Mouse (Mus musculus) megakaryocyte, embryonic 14.5 days (primary cell): ENCODE measurements around the gene Morc3. TPM values are rescaled to one million over a fixed set of nuclear protein-coding genes. Genes with fewer than 3 reads are reported as not detected.
A peak's percentile ranks its signal among the peaks of the same experiment; 100 is the strongest.

Experiments
- H3K27me3 ChIP-seq: replicated peaks from 2 replicates; pipeline ENCODE3; 2012; ENCODE audit warnings: inconsistent platforms
- H3K36me3 ChIP-seq: replicated peaks from 2 replicates; pipeline ENCODE3; 2012; ENCODE audit warnings: low read length, inconsistent platforms, mixed read lengths
- H3K4me1 ChIP-seq: 2 replicates; pipeline ENCODE4 v1.6.1; 2012; ENCODE audit warnings: inconsistent platforms
- H3K4me3 ChIP-seq: replicated peaks from 2 replicates; pipeline ENCODE3; 2012; ENCODE audit warnings: moderate library complexity, mild to moderate bottlenecking, inconsistent platforms
- H3K9me3 ChIP-seq: 2 replicates; pipeline ENCODE4 v1.6.1; 2012; ENCODE audit warnings: inconsistent platforms
- FLI1 ChIP-seq: IDR thresholded peaks from 2 replicates; pipeline ENCODE4 v1.6.1; 2012; ENCODE audit warnings: low read length, inconsistent platforms, mixed read lengths
- GATA1 ChIP-seq: IDR thresholded peaks from 3 replicates; pipeline ENCODE4 v1.6.1; 2012; ENCODE audit warnings: mixed read lengths, low read length, inconsistent platforms, borderline replicate concordance
- polyA plus RNA-seq: library from polyadenylated mRNA; stranded (reverse); fragments of >175 nt; gene quantifications from 2 replicates; pipeline ENCODE4 v1.2.3, GENCODE M21; 2012; ENCODE audit warnings: low replicate concordance; ENCODE audit not compliant: insufficient read depth

Gene Morc3
- polyA plus RNA-seq, result 2.9 TPM in 1 of 2 replicates, not detected in the other

DNA sequence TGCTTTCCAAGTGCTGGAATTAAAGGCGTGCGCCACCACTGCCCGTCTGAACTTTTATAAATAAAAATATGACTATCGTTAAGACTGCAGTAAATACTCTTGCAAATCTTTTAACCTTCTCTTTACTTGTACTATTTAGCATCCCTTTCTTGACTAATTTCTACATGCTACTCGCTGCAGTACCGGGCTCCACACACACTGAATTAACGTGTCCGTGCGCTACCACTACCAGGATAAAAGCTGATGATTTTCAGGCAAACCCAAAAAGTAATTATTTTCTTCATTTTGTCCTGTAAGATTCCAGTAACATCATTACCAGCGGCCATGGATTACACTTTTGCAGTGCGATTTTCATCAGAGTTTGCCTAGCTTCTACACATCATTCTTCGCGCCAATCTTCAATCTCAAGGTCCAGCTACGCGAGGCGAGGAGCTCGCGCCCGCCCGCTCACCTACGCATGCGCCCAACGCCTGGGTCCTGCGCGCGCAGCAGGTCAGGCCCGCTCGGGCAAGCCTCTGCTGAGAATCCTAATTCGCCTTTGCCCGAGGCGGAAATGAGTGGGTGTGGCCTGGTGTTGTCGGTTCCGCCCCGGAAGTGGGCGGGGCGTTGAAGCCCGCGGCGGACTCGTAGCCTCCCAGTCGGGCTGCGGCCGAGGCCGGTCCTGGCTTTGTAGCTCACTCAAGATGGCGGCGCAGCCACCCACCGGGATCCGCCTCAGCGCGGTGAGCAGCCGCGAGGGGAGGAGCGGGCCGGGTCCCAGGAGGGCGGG, at the start of gene Morc3:
Morc3 (plus strand) TSS at position 495 of the 769 bp plus-strand sequence.
- H3K4me1 ChIP-seq, result peaks cover 26% of the 10 kb centered on the region
- TF ChIP-seq FLI1 (peak; percentile 97), GATA1 (no peak)
- peaks cover 10% of the 10 kb centered on the region for H3K9me3 ChIP-seq

GRCm38 (mm10) chr16:93784175-93784574, 47.7 kb upstream of the Morc3 start:
- no peak for TF ChIP-seq GATA1
- no peak for TF ChIP-seq FLI1
- peaks cover 32% of the 10 kb centered on the region for H3K4me1 ChIP-seq
- H3K9me3 ChIP-seq, result peaks cover 31% of the 10 kb centered on the region
- no peak overlapping the region for H3K4me3 ChIP-seq
- peaks cover 1% of the 10 kb centered on the region for H3K27me3 ChIP-seq
- peaks cover 74% of the 10 kb centered on the region for H3K36me3 ChIP-seq

More for the DNA sequence above, at the start of gene Morc3:
- Histone ChIP-seq H3K4me3 (peak within 1 kb of the TSS; percentile 97), H3K27me3 (no peaks in the 10 kb centered on the region), H3K36me3 (peaks cover 16% of the 10 kb centered on the region)

GRCm38 (mm10) chr16:93785805-93786204, 46.1 kb upstream of the Morc3 start:
- Histone ChIP-seq H3K27me3 (peaks cover 3% of the 10 kb centered on the region), H3K4me3 (no peak overlapping the region), H3K4me1 (peaks cover 18% of the 10 kb centered on the region), H3K36me3 (peaks cover 62% of the 10 kb centered on the region), H3K9me3 (peaks cover 26% of the 10 kb centered on the region)
- TF ChIP-seq GATA1, result no peak
- TF ChIP-seq FLI1, result no peak

GRCm38 (mm10) chr16:93788388-93788787, 43.5 kb upstream of the Morc3 start:
- Histone ChIP-seq H3K9me3 (peaks cover 26% of the 10 kb centered on the region), H3K36me3 (peaks cover 50% of the 10 kb centered on the region), H3K27me3 (peaks cover 8% of the 10 kb centered on the region), H3K4me1 (peaks cover 7% of the 10 kb centered on the region; the same call in 1 of the 2 replicates), H3K4me3 (no peak overlapping the region)
- TF ChIP-seq GATA1 (no peak), FLI1 (no peak)

- Histone ChIP-seq H3K4me3 (no peak overlapping the region), H3K27me3 (peaks cover 10% of the 10 kb centered on the region), H3K9me3 (peaks cover 22% of the 10 kb centered on the region), H3K36me3 (peaks cover 49% of the 10 kb centered on the region), H3K4me1 (peaks cover 7% of the 10 kb centered on the region; the same call in 1 of the 2 replicates)
- TF ChIP-seq GATA1 (no peak), FLI1 (no peak)
These were observed 43.0 kb upstream of the Morc3 start for GRCm38 (mm10) chr16:93788881-93789280.

DNA sequence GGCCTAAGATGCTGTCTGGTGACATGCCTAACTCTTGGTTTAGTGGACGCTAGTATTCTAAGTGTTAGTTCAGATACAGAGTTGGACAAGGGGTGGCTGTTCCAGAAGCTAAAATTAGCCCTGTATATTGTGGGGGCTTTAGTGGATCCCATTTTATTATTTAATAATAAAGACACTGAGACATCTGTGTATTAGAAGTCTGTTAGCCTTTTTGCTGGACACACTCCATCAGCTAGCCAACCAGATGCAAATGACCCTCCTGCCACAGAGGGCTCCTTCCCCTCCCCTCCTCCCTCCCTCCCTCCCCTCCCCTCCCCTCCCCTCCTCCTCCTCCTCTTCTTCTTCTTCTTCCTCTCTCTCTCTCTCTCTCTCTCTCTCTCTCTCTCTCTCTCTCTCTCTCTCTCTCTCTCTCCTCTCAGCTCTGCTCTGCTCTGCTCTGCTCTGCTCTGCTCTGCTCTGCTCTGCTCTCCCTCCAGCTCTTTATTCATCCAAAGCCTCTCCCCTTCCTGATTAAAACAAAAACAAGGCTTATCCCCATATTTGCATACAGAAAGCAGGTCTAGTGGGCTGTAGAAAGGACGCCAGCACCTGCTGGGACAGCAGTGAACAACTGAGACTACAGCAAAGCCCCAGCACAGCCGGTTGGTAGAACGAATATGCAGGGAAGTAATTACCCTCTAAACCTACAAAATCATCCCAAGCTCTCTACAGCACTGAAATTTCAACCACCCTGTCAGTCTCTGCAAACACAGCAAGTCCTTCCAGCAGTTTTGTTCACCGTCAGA, 41.8 kb upstream of the Morc3 start:
- H3K36me3 ChIP-seq, result peaks cover 45% of the 10 kb centered on the region
- H3K27me3 ChIP-seq, result peaks cover 14% of the 10 kb centered on the region
- no peak overlapping the region for H3K4me3 ChIP-seq
- TF ChIP-seq FLI1 (no peak), GATA1 (no peak)
- peaks cover 15% of the 10 kb centered on the region for H3K9me3 ChIP-seq
- peaks cover 7% of the 10 kb centered on the region; the same call in 1 of the 2 replicates for H3K4me1 ChIP-seq

DNA sequence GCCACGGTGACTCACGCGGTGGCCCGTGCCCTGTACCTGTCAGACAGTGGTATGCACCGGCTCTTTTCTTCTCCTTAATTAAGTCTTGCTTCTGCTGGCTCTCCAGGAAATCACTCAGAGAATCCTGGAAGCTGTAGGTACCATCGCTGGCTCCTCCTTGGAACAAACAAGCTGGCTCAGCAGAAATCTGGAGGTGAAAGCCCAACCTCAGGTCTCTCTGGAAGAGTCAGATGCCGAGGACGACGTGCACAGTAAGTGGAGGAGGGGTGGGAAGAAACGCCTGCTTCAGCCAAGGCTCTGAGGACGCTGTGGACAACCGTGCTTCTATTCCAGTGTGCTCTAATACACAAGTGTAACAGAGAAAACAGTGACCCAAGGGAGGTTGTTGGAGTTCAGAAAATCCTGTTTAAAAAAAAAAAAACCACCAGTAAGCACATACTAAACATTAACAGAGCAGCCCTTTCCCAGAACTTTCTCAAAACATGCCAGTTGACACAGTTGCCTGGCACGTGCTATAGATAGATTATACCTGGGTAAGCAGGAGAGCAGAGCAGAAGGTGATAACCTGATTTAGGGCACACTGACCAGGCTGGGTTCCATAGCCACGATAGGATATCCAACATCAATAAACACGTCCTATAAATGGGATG, 38.8 kb upstream of the Morc3 start:
- Histone ChIP-seq H3K4me1 (peaks cover 9% of the 10 kb centered on the region), H3K36me3 (peaks cover 28% of the 10 kb centered on the region), H3K27me3 (peaks cover 34% of the 10 kb centered on the region), H3K9me3 (0 out of 2 replicates have a peak, but pooled peaks cover 4% of the 10 kb centered on the region), H3K4me3 (no peak overlapping the region)
- no peak for TF ChIP-seq FLI1
- TF ChIP-seq GATA1, result no peak

GRCm38 (mm10) chr16:93794845-93795244, 37.1 kb upstream of the Morc3 start:
- TF ChIP-seq FLI1 (no peak), GATA1 (no peak)

GRCm38 (mm10) chr16:93795391-93795790, 36.5 kb upstream of the Morc3 start:
- peaks cover 31% of the 10 kb centered on the region for H3K36me3 ChIP-seq
- H3K4me1 ChIP-seq, result peaks cover 6% of the 10 kb centered on the region; the same call in 1 of the 2 replicates
- TF ChIP-seq FLI1, result no peak
- TF ChIP-seq GATA1, result no peak
- H3K27me3 ChIP-seq, result peaks cover 44% of the 10 kb centered on the region
- H3K9me3 ChIP-seq, result no peaks in the 10 kb centered on the region
- no peak overlapping the region for H3K4me3 ChIP-seq

More at GRCm38 (mm10) chr16:93794845-93795244, 37.1 kb upstream of the Morc3 start:
- H3K36me3 ChIP-seq, result peaks cover 25% of the 10 kb centered on the region
- peaks cover 6% of the 10 kb centered on the region; the same call in 1 of the 2 replicates for H3K4me1 ChIP-seq
- H3K9me3 ChIP-seq, result no peaks in the 10 kb centered on the region
- peaks cover 44% of the 10 kb centered on the region for H3K27me3 ChIP-seq
- no peak overlapping the region for H3K4me3 ChIP-seq
